Mouse (Mus musculus): Measurements from ENCODE around the gene Serpinb6b.

DNA sequence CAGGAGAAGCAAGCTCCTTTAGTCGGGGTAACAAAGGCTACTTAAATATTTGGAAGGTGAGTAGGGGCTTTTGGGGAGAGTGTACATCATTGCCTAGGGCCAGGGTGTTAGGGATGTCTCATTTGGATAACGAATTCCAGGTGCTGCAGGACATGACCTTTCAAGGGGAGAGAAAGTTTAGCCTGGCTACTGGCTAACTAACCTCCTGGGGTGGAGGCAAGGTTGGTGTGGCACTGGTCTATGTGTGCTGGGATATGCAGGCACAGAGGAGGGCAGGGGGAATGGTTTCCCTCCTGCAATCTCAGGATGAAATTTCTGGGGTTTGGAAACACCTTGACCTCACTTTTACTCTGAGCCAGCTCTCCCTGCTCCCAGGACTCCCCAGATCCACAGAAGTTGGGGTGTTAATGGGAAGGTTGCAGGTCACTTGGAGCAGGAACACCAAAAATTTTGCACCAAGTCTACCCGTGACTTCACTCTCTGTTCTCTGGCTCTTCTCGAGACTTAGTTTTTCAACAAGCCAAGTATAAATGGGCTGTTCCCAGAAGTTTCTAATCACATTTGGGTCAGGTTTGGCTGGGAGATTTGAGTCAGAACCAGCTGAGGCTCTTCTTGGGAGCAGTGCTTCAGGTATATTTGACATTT lies 4.1 kb downstream of the Serpinb6b start:
- TF ChIP-seq POLR2A (IDR thresholded peaks at IDR 0.05; ENCODE audit: low read depth, low read length) (no peak), CTCF (IDR thresholded peaks at IDR 0.05; ENCODE audit: extremely low read depth, insufficient read length, insufficient replicate concordance, low read depth, low read length) (no peak)
